Mouse (Mus musculus): ENCODE measurements at regions not wholly inside any gene's neighbourhood (a gene's known extent, or its start where the extent isn't known, plus 50 kb on each side); places are given as distances from the start of the nearest gene placed in this dataset.

DNA sequence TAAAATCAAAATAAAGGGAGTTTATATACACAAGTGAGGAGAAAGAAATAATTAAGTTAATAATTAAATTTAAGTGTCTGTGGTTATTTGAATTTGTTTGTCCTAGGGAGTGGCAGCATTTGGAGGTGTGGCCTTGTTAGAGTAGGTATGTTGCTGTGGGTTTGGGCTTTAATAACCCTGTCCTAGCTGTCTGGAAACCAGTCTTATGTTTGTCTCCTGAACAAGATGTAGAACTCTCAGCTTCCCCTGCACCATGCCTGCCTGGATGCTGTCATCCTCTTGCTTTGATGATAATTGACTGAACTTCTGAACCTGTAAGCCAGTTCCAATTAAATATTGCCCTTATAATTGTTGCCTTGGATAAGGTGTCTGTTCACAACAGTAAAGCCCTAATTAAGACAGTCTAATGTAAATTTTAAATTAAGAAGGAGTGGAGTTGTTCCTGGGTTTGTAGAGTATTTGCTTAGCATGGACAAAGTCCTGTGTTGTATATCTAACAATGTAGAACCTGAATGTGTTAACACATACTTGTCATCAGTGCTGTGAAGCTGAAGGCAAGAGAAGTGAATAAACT lies 566.6 kb upstream of the Atxn7l3b start:
- Histone ChIP-seq H3K9me3 (ENCODE audit: control insufficient read depth, low read length) (no peaks in the 10 kb centered on the region; the same call in 1 of the 2 replicates), H3K27me3 (ENCODE audit: control insufficient read depth, insufficient read depth, low read length) (no peaks in the 10 kb centered on the region), H3K27ac (ENCODE audit: low read depth, low read length) (no peak overlapping the region), H3K36me3 (ENCODE audit: control insufficient read depth, insufficient read depth, low read length) (no peaks in the 10 kb centered on the region), H3K9ac (ENCODE audit: low read length) (no peak overlapping the region), H3K4me3 (ENCODE audit: low read depth, low read length) (no peak overlapping the region), H3K4me1 (replicated peaks; ENCODE audit: control insufficient read depth, insufficient read depth, low read length) (no peaks in the 10 kb centered on the region), H3K4me2 (ENCODE audit: low read depth, low read length, severe bottlenecking) (no peak overlapping the region)
- peak; percentile 58; the same call in 1 of the 2 replicates for ATAC-seq (replicated peaks; ENCODE audit: low FRiP score)
- DNase-seq (ENCODE audit: low spot score): no peak

Data from forebrain, embryonic 11.5 days (tissue).